Mouse (Mus musculus) stomach, postnatal 0 days (tissue): ENCODE measurements around the gene Adam33.

Experiments
- CTCF ChIP-seq: IDR thresholded peaks from 2 replicates; pipeline ENCODE4 v1.5.1; 2016; ENCODE audit warnings: antibody characterized with exemption, low read depth, mild to moderate bottlenecking, moderate library complexity
- EP300 ChIP-seq: optimal IDR thresholded peaks from 2 replicates; pipeline ENCODE3; 2016; ENCODE audit warnings: antibody characterized with exemption

DNA sequence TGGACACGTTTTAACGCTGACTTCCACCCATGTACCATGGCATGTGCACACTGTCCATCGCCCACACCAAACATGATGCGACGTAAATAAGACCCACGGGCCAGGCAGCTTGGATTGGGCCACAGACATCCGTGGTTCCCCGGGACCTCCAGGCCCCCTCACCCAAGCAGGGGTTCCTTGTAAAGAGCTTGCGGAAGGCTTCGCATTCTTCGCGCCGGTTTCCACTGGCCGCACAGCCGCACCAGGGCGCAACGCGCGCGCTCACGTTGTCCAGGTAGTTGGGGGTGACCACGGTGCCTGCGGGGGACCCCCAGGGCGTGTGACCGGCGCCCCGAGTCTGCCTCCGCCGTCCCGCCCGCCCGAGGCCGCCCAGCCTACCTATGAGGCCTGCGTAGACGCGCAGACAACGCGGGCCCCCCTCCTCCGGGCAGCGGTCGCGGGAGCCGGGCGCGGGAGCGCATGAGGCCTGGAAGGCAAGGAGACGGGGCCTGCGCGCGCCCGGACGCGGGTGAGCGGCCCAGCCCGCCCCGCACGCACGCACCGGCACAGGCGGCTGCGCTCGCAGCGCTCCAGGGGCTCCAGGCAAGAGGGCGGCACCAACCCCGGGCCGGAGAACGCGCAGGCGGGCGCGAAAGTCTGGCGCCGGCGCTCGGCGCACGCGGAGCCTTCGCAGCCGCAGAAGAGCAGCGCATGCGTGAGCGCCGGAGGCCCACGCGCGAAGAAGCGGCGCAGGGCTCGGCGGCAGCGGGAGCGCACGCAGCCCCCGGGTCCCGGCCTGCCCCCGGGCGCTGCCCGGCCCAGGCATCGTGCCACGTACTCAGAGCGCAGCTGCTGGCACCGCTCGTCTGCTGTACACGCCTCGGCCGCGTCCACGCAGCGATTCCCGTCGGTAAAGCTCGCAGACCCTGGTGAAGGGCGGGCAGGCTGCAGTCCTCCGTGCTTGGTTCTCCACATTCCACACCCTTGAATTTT is 22.5 kb downstream of the Adam33 start:
- TF ChIP-seq CTCF, result no peak
- no peak for TF ChIP-seq EP300
